Mouse (Mus musculus) urinary bladder, postnatal 25 days (tissue): ENCODE data around the gene Cerk.

Experiments used
- DNase-seq: peaks from one replicate; pipeline ENCODE4 v3.0.0; 2022; ENCODE audit warnings: low spot score

Cerk gene

DNA sequence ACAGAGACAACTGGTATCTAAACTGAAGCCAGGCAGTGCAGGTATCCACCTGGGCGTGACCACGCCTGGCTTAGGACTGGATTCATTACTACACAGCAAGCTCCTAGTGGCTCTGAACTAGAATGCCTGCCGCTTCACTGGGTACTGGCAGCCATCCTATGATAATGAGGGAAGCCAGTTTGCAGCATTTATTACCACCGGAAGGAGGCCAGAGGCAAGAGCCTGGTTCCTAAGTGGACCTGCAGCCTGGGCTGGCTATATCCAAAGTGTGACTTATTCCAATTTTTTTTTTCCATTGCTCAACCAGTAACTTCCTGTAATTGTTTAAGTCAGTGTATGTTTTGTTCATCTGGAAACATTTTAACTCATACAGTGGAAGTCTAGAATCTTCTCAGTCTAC, 20.4 kb upstream of the Cerk start:
- no peak for DNase-seq

DNA sequence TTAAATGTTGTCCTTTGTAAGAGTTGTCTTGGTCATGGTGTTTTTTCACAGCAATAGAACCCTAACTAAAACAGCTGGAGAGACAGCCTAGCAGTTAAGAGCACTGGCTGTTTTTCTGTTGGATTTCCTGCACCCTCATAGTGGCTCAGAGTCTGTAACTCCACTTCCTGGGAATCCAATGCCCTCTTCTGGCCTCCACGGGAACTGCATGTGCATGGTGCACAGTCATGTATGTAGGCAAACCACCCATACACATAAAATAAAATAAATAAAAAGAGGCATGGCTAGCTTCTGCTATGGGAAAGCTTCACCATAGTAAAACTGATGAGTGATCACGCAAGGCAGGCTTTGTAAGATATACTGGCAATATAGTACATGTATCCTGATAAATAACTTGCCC, 19.4 kb upstream of the Cerk start:
- peak; percentile 51 for DNase-seq

DNA sequence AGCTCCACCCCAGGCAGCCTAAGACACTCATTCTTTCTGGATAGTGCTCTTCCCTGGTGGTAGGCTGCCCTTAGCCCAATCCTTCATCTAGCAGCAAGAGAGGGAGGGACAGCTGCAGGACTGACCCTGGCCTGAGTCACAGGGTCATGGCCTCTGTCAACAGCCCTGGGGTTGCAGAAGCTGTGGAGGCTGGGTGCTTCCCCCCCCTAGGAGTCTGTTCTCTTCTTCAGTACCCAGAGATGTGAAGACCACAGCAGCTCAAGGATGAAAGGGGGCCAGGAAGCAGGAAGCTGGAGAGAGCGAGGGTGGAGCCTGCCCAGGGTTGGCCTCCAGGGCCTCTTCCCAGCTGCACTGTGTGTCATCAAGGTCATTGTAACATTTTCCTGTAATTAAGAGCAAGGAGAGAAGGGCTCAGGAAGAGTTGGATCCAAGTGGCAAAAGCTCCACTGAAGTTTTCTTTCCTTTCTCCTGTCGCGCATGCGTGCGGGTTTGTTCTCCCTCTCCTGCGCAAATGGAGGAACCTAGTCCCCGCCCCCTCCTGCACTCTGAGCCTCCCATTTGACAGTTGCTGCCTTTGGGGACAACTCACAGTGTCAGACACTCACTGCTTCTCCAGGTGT, 18.1 kb upstream of the Cerk start:
- DNase-seq = no peak

DNA sequence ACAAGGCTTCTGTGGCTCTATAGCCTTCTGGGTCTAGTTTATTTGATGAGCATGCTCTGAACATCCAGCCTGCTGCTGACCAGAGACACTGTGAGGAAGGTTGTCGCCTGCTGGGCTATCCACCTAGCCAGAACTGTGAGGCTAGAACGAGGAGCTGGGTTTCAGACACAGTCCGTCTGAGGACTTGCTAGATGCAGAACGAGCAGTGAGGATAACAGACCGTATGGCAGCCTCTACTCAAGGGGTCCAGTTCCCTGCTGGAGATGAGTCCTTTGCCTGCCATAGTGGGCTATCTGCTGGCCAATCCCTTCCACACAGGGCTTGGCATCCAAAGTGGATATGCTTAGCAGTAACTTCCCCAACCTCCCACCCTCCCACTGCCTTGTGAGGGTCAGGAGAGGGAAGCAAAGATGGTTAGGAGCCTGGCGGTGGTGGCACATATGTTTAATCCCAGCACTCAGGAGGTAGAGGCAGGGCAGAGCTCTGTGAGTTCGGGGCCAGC, 17.4 kb upstream of the Cerk start:
- no peak for DNase-seq

DNA sequence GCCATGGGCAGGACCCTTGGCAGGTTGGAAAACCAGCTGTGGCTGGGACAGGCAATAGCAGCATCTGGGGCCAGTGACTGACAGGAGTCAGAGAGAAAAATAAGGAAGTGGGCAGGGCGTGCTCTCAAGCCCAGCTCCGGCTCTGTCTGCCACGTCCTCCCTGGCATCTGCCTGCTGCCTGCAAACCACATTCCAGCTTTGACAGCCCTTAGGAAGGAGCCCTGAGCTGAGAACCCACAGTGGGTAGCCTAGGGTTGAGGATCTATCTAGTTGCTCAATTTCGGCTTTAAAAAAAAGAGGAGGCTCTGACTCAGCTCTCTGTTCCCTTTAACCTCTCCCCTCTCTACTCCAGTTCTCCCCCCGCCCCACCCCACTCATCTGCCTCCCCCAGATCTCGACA, 16.7 kb upstream of the Cerk start:
- DNase-seq = no peak

DNA sequence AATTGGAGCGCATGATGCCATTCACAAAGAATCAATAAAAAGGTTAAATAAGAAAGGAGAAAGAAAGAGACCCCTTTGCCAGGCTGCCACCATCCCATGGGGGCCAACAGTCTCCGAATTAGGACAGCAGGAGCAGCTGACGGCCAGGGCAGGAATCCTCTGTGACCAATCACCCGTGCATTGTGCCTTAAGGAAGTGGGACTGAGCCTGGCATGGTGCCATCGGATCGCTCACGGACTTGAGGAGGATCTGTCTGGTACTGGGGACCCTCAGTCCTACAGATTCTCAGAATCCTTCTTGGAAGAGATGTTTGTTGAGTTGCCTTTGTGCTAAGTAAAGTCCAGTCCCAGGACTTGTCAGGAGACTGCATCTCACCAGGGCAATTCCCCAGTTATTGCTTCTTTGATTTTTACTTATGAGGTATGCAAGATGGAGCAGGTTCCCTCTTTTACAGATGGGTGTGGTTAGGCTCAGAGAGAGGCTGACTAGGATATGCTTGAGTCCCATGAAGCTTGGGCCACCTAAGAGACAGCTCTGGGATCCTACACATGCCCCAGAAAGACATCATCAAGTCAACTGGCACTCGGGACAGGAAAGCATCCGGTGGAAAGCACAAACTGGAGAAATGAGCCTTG, 15.9 kb upstream of the Cerk start:
- DNase-seq = no peak

DNA sequence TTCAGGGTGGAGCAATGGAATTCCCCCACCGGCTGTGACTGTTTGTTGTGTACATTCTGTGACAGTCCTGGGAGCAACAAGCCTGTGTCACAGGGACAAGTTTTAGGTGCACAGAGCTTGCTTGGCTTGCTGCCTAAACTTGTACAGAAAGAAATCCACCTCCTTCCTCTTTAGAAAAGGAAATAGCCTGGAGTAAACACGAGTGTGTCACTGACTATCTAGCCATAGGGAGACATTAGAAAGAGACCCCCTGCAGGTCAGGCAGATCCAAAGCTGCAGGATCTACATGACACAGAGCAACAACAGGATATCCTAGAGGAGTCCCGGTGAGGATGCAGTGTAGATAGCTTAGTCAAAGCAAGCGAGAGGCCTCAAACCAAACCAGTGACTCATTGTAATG, 15.2 kb upstream of the Cerk start:
- DNase-seq = no peak

DNA sequence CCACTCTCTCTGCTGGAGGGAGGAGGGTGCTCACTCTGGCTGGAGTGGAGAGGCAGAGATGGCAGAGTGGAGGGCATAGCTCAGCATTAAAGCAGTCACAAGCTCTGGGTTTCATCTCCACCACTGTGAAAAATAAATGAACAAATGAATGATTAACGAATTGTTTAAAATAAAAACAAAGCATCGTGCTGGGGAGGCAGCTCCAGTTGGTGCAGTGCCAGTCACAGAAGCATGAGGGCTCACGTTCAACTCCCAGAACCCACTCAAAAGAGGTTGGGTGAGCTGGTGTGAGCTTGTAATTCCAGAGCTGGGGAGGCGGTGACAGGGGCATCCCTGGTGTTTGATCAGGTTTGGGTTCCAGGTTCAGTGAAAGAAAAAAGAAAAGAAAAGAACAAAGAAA, 14.2 kb upstream of the Cerk start:
- DNase-seq = no peak

DNA sequence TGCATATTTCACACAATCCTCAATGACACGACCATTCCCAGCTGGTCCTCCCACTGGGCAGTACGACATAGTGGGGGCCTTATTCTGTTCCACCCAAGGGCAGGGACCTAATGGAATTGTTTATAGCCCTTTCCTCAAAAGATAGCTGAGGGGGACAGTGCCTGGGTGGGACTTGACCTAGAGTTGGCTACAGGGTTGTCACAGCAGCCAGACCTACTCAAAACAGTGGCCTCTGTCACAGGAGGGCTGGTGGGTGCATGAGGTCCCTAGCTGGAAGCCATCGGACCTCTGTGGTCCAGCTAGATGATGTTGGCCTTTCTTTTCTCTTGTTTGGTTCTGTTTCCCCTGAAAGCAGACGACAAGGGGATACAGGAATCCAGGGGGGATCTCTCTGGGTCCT, 13.5 kb upstream of the Cerk start:
- DNase-seq = no peak

DNA sequence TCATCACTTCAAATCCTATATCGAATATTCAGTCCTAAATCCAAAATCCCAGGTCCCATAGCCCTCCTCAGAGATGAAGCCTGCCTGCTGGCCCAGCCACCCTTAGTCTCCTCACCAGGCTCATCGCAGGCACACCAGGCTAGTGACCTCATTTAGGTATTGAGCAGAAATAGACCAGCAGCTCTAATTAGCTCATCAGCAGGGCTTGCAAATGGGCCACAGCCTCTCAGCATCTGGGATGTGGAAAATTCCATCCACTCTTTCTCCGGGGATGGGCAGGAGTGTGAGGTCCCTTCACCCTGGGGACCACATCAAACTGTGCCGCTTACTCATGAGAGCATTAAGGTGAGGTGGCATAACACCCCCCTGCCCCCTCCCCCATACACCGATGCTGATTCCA, 13.1 kb upstream of the Cerk start:
- no peak for DNase-seq

DNA sequence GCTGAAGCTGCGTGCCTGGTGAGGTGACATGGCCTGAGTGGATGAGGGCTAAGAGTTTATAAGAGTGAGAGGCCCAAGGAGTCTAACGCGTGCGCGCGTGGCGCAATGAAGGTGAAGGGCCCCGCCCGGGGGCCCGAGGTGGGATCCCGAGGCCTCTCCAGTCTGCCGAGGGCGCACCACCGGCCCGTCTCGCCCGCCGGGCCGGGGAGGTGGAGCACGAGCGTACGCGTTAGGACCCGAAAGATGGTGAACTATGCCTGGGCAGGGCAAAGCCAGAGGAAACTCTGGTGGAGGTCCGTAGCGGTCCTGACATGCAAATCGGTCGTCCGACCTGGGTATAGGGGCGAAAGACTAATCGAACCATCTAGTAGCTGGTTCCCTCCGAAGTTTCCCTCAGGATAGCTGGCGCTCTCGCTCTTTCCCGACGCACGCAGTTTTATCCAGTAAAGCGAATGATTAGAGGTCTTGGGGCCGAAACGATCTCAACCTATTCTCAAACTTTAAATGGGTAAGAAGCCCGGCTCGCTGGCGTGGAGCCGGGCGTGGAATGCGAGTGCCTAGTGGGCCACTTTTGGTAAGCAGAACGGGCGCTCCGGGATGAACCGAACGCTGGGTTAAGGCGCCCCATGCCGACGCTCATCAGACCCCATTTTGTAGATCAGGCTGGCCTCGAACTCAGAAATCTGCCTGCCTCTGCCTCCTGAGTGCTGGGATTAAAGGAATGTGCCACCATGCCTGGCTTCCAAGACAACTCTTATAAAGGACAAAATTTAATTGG, 8.9 kb upstream of the Cerk start:
- peak; percentile 53 for DNase-seq

DNA sequence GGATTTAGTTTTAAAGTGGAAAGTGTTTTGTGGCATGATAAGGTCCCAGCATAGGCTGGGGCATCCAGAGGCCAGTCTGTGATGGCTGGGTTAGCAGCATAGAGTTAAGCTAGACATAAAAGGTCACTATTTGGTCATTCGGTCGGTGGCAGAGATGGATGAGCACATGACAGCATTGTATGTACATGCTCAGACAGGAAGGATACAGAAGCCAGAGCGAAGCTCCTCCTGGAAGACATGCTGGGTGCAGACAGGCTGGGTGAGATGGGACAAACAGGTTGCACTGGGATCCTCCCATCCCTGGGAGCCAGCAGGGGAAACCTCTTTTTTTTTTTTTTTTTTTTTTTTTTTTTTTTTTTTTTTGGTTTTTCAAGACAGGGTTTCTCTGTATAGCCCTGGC, 6.0 kb upstream of the Cerk start:
- no peak for DNase-seq

DNA sequence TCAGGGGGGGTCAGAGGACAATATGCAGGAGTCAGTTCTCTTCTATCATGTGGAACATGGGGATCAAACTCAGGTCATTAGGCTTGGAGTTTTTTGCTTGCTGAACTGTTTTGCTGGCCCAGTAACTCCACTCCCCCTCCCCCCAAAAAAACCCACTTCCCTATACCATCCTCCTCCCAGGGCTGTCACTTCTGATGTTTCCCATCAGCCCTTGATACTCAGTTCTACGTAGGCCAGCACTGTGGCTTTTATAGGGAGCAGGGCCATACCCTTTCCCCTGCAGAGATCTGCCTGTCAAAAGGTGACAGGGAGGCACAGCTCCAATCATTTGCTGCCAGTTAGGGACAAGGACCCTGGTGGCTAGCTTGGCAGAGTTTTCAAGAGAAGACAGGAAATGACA, 5.6 kb upstream of the Cerk start:
- no peak for DNase-seq

DNA sequence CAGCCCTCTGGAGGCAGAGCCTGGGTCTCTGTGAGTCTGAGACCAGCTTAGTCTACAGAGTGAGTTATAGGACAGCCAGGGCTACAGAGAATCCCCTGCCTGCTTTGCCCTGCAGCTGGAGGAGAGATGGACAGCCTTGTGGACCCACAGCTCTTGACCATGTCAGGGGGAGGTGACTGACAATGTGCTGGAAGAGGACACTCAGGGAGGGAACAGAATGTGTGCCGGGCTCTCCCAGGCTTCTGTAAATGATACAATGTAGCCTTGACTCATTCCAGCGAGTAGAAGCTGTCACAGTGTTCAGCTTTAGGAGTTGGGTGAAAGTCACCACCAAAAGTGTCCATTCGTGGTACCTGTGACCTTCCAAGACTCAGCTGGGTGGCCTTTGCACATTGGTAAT, 4.4 kb upstream of the Cerk start:
- DNase-seq = no peak

DNA sequence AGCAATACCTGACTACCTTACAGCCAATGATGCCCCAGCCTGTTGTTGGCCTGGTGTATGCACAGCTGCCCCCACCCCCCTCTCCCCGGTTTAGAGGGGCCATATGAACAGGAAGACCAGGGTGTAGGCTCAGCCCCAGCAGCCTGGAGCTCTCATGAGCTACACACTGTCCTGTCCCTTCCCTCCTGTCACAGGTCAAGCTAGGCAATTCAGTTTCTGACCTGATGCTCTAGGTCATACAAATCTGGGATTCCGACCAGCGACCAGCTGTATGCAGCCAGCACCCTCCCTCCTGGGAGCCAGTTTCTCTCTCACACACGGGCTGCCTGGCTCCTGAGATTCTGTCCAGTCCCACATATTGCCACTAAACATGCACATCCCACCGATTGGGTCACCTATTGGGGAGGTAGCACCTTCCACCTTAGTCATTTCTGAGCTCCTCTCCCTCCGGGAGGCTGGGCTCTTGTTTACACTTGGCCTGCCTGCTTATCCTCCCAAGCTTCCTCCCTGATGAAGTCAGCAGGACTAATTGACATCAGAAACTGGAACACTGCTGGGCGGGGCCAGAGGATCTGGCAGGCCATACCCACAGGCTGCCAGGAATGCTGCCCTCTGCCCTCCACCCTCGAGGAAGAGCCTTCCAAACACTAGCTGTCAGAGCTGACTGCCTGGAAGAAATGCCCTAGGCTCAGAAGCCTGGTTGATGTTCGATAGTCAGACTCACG, 3.0 kb upstream of the Cerk start:
- DNase-seq = peak; percentile 64

DNA sequence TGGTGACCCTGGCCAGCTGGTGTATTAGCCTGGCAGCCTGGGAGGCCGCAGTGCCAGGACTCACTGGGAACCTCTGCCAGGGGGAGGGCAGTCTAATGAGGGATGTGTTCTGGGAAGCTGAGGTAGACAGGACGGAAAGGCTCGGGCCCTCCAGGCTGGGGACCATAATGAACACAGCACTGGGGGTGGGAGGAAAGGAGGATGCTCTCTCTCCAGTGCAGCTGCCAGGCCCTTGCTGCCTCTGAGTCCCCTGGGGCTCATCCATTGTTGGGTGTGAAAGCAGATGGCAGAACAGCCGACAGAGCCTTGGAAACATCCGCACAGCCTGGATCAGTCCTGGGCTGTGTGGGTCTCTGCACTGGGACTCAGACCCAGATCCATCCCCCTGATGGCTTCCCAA, 2.2 kb upstream of the Cerk start:
- DNase-seq = no peak

DNA sequence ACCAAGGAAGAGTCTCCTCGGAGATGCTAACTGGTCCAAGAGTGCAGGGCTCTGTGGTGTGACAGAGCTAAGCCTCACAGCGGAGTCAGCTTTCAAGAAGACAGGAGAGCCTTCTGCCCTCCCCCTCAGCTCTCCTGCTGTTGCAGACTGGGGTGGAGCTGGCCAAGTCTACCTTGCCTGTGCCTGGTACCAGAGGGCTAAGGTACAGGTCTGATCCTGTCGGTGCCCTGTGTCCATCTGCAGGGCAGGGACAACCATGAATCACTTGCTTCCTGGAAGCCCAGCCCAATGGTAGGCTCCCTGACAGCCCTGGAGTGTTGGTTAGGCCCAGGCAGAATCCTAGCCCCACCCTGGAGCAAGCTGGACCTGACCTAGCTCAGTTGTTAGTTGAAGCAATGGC, 745 bp upstream of the Cerk start:
- no peak for DNase-seq

DNA sequence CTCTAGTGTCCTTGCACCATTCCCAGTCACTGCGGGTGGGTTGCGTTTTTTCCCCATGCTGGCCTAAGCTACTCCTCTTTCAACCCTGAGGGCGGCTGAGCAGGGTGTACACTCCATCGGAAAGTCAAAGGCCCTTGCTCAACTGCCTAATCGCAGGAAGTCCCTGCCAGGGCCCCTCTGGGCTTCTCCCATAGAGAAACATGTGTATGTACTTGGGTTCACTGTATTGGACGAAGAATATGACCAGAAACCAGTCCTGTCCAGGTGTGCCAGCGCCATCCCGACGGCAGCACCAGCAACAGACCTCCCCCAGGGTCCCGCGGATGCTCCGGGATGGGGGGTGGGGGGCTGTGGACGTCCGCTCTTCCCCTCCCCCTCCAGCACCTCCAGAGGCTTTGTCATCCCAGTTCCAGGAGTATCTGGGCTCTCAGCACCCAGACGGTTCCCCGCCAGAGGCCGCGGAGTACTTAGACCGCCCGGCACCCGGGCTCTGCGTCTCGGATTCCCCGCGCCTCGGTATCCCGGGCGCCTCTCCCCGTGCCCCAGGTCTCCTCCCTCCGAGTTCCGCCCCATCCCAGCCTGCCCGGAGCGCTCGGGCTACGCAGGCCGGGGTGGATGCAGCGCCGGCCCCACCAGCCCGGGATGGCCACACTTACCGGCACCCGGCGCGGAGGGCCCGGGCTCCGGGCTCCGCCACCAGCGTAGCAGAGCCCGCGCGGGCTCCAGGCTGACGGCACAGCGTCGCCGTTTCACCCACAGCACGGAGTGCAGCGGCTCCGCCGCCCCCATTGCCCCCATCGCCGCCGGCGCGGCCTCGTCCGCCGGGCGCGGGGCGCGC, 871 bp downstream of the Cerk start:
- DNase-seq = peak; percentile 37

DNA sequence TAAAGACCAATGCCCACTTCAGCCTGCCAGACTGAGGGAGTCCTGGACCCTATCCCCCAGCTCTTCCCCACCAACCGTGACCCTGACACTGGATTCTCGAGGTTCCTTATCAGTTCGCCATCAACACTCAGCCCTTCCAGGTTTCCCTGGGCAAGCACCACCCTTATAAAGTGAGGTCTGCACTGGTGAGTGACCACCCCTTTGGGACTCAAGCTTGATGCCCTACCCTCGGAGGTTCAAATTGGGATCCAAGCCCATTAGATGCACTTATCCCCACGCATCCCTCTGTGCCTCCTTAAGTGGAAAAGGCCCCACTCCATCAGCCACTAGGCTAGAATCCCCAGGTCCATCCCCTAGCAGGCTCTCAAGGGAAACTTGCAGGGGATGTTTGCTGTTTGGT, 1.9 kb downstream of the Cerk start:
- DNase-seq = no peak

DNA sequence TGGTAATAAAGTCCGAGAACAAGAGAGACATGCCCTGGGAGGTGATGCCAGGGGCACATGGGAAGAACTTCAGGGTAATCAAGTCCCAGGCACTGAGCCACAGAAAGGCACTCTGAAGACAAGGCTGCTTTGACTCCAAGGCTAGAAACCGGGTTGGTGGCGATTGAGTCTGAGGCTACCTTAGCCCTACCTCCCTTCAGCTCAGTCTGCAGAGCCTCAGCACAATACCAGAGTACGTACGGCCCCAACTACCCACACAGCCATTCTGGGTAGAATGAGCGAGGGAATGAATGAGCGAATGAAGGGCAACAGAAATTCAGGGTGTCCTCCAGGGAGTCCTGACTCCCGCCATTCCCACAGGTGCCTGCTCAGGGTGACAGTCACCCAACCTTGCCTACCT, 2.5 kb downstream of the Cerk start:
- no peak for DNase-seq

DNA sequence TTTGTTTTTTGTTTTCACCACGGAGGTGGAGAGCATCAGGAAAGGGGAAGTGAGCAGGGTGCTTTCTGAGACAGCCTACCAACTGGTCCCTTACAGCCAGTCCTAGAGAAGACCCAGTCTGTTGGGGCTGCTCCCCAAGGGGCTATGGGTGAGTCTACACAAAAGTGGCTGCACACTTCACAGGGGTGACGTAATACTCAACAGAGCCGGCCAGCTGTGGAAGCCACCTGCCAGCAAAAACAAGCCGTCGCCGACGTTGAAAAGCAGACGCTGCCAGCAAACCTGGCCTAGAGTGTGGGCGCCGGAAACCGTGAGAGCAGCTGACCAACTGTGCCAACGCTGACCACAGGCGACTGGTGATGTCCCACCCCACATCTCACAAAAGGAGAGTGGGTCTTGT, 3.3 kb downstream of the Cerk start:
- no peak for DNase-seq

DNA sequence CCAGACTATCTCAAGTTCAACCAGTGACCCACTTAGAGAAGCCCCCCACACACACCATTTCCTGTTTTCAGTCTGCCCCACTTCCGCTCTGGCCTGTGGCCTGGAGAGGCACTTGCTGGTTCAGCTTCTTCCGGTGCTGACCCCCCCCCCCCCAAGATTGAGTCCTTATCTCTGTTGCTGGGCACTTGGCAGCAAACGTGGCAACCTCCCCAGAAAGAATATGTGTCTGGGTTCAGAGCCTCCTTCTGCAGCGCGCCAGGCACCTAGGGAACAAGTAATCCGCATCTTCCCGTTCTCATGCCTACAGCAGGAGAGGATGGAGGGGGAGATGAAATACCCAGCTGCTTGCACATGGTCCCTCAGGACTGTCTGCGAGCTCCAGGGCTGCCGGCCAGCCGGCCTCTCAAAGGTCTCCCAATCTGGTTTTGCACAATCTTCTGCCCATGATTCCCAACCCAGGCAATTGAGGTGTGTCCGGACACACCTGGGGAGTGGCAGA, 4.0 kb downstream of the Cerk start:
- no peak for DNase-seq
